Mouse (Mus musculus) liver, embryonic 13.5 days (tissue): ENCODE data around the gene Olfr1222. TPM values are rescaled to one million over a fixed set of nuclear protein-coding genes. Genes with fewer than 3 reads are reported as not detected.
"Not testable (repeated sequence)": the region's sequence is repeated elsewhere in the genome, so short reads cannot be mapped to it uniquely, and the experiment has no call there.

Experiments
- ATAC-seq: fragments of 200-750 bp; cut with Nextera tagmentation; 2 replicates; pipeline ENCODE4 v1.8.0; 2017; ENCODE audit warnings: low read depth, mild to moderate bottlenecking, moderate number of reproducible peaks, moderate library complexity
- DNase-seq: peaks from one replicate; pipeline ENCODE4 v3.0.0; 2022
- H3K27ac ChIP-seq: fragments of 300-500 bp; sonication (generic); 2 replicates; pipeline ENCODE4 v1.5.1; 2015; ENCODE audit warnings: moderate library complexity, mild to moderate bottlenecking, inconsistent platforms
- H3K27me3 ChIP-seq: fragments of 300-500 bp; sonication (generic); 2 replicates; pipeline ENCODE4 v1.6.1; 2015; ENCODE audit warnings: mild to moderate bottlenecking, inconsistent platforms
- H3K36me3 ChIP-seq: fragments of 300-500 bp; sonication (generic); 2 replicates; pipeline ENCODE4 v1.6.1; 2015; ENCODE audit warnings: mild to moderate bottlenecking, inconsistent platforms
- H3K4me1 ChIP-seq: fragments of 300-500 bp; sonication (generic); replicated peaks from 2 replicates; pipeline ENCODE4 v1.6.1; 2015; ENCODE audit warnings: inconsistent platforms
- H3K4me2 ChIP-seq: fragments of 300-500 bp; sonication (generic); 2 replicates; pipeline ENCODE4 v1.6.1; 2015; ENCODE audit warnings: inconsistent platforms, mild to moderate bottlenecking, moderate library complexity
- H3K4me3 ChIP-seq: fragments of 300-500 bp; sonication (generic); replicated peaks from 2 replicates; pipeline ENCODE4 v1.5.1; 2015; ENCODE audit warnings: mild to moderate bottlenecking, inconsistent platforms
- H3K9ac ChIP-seq: fragments of 300-500 bp; sonication (generic); 2 replicates; pipeline ENCODE4 v1.6.1; 2015; ENCODE audit warnings: mild to moderate bottlenecking, inconsistent platforms
- H3K9me3 ChIP-seq: fragments of 300-500 bp; sonication (generic); replicated peaks from 2 replicates; pipeline ENCODE4 v1.6.1; 2016; ENCODE audit warnings: inconsistent platforms
- WGBS: fragments of 180-500 bp; shearing (Covaris S2); methylation state at CpG from one replicate; pipeline ENCODE4 v1.1.7; 2015; ENCODE audit not compliant: insufficient replicate concordance; 5-methylcytosine and 5-hydroxymethylcytosine counted together
- polyA plus RNA-seq: library from polyadenylated mRNA; unstranded; fragments of >200 nt; fragmentation: Nextera tagmentation; extraction: Ambion mirVana; gene quantifications from 2 replicates; pipeline ENCODE4 v1.2.1, GENCODE M21; 2015

Olfr1222 gene
- not detected in 2 replicates for polyA plus RNA-seq

DNA sequence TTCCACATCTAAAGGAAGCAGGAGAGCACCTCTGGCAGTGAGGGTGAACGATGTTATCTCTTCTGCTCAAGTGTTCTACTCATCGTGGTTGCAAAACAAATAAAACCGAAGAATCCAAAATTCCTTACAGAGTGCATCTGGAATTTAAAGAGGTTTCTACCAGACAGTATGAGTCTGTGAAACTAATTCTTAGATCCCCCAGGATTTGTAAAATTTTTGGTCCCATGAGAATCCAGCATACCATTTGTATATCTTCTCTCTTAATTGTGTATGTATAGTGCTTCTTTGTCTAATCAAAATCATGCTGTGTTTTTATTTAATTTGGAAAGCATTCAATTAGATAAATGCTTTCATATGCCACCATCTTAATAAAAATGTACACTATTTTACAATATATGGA is at the start of gene Olfr1222:
TSS of gene Olfr1222 (minus strand) at position 101 of the 400 bp plus-strand sequence.
- no peak within 1 kb of the TSS for H3K27ac ChIP-seq
- H3K36me3 ChIP-seq: no peaks in the 10 kb centered on the region
- H3K4me2 ChIP-seq: no peak within 1 kb of the TSS
- no peak for ATAC-seq
- H3K4me3 ChIP-seq: no peak within 1 kb of the TSS
- no peaks in the 10 kb centered on the region for H3K4me1 ChIP-seq
- no peaks in the 10 kb centered on the region for H3K27me3 ChIP-seq
- no peak within 1 kb of the TSS for H3K9ac ChIP-seq
- H3K9me3 ChIP-seq: no peaks in the 10 kb centered on the region
- no peak for DNase-seq
- WGBS: 40% methylated on average over 3 of the region's 3 CpGs

GRCm38 (mm10) chr2:89174569-89174968 is 41.7 kb upstream of the Olfr1222 start, which contains the start of gene Olfr1225:
Gene Olfr1225 (minus strand): TSS chr2:89174669.
- DNase-seq (no peak), ATAC-seq (no peak)
- Histone ChIP-seq H3K4me2 (no peak within 1 kb of the TSS), H3K9me3 (no peaks in the 10 kb centered on the region), H3K9ac (no peak within 1 kb of the TSS), H3K27ac (no peak within 1 kb of the TSS), H3K4me1 (no peaks in the 10 kb centered on the region), H3K27me3 (no peaks in the 10 kb centered on the region), H3K4me3 (no peak within 1 kb of the TSS), H3K36me3 (no peaks in the 10 kb centered on the region)
- WGBS: 53% methylated on average over 1 of the region's 1 CpGs

GRCm38 (mm10) chr2:89164711-89165110 is 31.9 kb upstream of the Olfr1222 start:
- not testable (repeated sequence) for H3K4me2 ChIP-seq, H3K9ac ChIP-seq, H3K9me3 ChIP-seq, H3K36me3 ChIP-seq, ATAC-seq, DNase-seq, H3K4me1 ChIP-seq, H3K27me3 ChIP-seq, H3K4me3 ChIP-seq, H3K27ac ChIP-seq
- 69% methylated on average over 4 of the region's 4 CpGs for WGBS

GRCm38 (mm10) chr2:89163991-89164390 is 31.1 kb upstream of the Olfr1222 start, which contains the start of gene Olfr1224-ps1:
Gene Olfr1224-ps1 (minus strand): TSS chr2:89164091.
- H3K4me2 ChIP-seq, H3K9me3 ChIP-seq, H3K9ac ChIP-seq, H3K27me3 ChIP-seq, H3K27ac ChIP-seq, ATAC-seq, H3K36me3 ChIP-seq, DNase-seq, H3K4me3 ChIP-seq, H3K4me1 ChIP-seq: not testable (repeated sequence)
- 77% methylated on average over 8 of the region's 8 CpGs for WGBS

DNA sequence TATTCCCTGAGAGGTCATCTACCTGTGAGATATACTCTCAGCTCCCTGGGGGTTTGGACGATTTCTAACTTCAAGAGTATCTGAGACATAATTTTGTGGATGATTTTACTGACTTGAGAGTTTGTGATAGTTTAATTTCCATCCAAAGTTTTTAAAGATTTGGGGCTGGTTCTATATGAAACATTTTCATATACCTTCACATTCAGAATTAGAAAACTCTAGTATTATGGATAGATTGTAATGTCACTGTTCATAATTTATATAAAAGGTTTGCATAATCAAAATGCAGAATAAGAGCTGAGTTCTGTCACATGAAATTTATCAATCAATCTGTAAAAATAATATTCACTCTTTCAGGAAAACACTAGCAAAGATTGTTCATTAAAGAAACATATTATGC is 18.6 kb upstream of the Olfr1222 start, which contains the start of gene Olfr1223:
TSS of gene Olfr1223 (minus strand) at position 101 of the 400 bp plus-strand sequence.
- 26% methylated on average over 1 of the region's 1 CpGs for WGBS
- DNase-seq (no peak), ATAC-seq (no peak)
- Histone ChIP-seq H3K4me3 (no peak within 1 kb of the TSS), H3K4me1 (no peaks in the 10 kb centered on the region), H3K27ac (no peak within 1 kb of the TSS), H3K9ac (no peak within 1 kb of the TSS), H3K9me3 (no peaks in the 10 kb centered on the region), H3K27me3 (no peaks in the 10 kb centered on the region), H3K36me3 (no peaks in the 10 kb centered on the region), H3K4me2 (no peak within 1 kb of the TSS)

- DNase-seq: no peak
- no peak within 1 kb of the TSS for H3K4me2 ChIP-seq
- no peak within 1 kb of the TSS for H3K4me3 ChIP-seq
- no peaks in the 10 kb centered on the region for H3K9me3 ChIP-seq
- no peak within 1 kb of the TSS for H3K9ac ChIP-seq
- WGBS: 40% methylated on average over 2 of the region's 2 CpGs
- H3K36me3 ChIP-seq: no peaks in the 10 kb centered on the region
- no peaks in the 10 kb centered on the region for H3K4me1 ChIP-seq
- H3K27me3 ChIP-seq: no peaks in the 10 kb centered on the region
- no peak within 1 kb of the TSS for H3K27ac ChIP-seq
- ATAC-seq: no peak
Measured at GRCm38 (mm10) chr2:89117183-89117582, 15.7 kb downstream of the Olfr1222 start, which contains the start of gene Olfr1221. Gene Olfr1221 (minus strand): TSS chr2:89117283.

- Histone ChIP-seq H3K9ac (no peak within 1 kb of the TSS), H3K27me3 (no peaks in the 10 kb centered on the region), H3K9me3 (no peaks in the 10 kb centered on the region), H3K4me2 (no peak within 1 kb of the TSS), H3K36me3 (no peaks in the 10 kb centered on the region), H3K4me3 (no peak within 1 kb of the TSS), H3K4me1 (no peaks in the 10 kb centered on the region), H3K27ac (no peak within 1 kb of the TSS)
- no peak for DNase-seq
- ATAC-seq: no peak
- 48% methylated on average over 3 of the region's 3 CpGs for WGBS
Measured at GRCm38 (mm10) chr2:89106735-89107134, 26.1 kb downstream of the Olfr1222 start, which contains the start of gene Olfr1220. Gene Olfr1220 (minus strand): TSS chr2:89106835.

- no peak overlapping the region for H3K27ac ChIP-seq
- no peak for DNase-seq
Measured at GRCm38 (mm10) chr2:89105651-89106050, 27.2 kb downstream of the Olfr1222 start.

DNA sequence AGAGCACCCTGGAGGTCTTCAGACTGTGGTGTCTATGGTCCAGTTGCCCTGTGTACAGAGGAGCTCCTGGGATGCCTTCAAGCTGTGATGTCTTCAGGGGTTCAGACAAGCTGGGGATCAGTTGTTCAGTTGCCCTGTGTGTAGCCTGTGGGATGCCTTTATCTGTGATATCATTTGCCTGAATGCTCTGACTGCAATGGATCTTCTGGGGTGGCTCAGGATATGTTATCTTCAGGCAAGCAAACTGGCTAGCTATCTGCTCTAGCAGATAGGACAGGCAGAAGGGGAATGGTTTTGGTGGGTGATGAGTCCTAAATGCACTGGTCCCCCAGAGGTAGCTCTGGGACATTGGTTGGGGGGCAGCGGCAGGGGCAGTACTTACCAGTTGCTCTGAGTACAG is 39.0 kb downstream of the Olfr1222 start:
- Histone ChIP-seq H3K27ac (no peak overlapping the region), H3K27me3 (no peaks in the 10 kb centered on the region), H3K4me3 (no peak overlapping the region), H3K9me3 (no peaks in the 10 kb centered on the region), H3K4me2 (no peak overlapping the region), H3K9ac (no peak overlapping the region), H3K36me3 (no peaks in the 10 kb centered on the region), H3K4me1 (no peaks in the 10 kb centered on the region)
- no peak for DNase-seq
- WGBS: 85% methylated on average over 1 of the region's 1 CpGs
- ATAC-seq: no peak

More at GRCm38 (mm10) chr2:89105651-89106050, 27.2 kb downstream of the Olfr1222 start:
- Histone ChIP-seq H3K4me3 (no peak overlapping the region), H3K4me1 (no peaks in the 10 kb centered on the region), H3K9me3 (no peaks in the 10 kb centered on the region), H3K27me3 (no peaks in the 10 kb centered on the region), H3K9ac (no peak overlapping the region), H3K36me3 (no peaks in the 10 kb centered on the region), H3K4me2 (no peak overlapping the region)
- no peak for ATAC-seq

DNA sequence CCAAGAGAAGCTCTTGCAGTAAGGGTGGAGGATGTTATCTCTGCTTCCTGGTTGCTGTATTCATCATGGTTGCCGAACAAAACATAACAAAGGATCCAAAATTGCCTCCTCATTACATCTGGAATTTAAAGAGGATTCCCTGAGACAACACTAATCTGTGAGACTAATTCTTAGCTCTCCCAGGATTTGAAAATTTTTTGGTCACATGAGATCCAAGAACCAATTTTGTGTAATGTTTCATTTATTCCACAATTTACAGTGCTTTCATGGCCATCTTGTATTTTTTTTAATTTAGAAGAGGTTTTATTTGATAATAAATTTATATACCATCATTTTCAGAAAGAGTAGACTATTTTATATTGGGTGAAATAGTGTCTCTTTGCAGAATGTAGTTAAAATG is 49.4 kb downstream of the Olfr1222 start, which contains the start of gene Olfr1219:
TSS of gene Olfr1219 (minus strand) at position 101 of the 400 bp plus-strand sequence.
- ATAC-seq: no peak
- Histone ChIP-seq H3K36me3 (no peaks in the 10 kb centered on the region), H3K4me1 (no peaks in the 10 kb centered on the region), H3K4me3 (no peak within 1 kb of the TSS), H3K27ac (no peak within 1 kb of the TSS), H3K27me3 (no peaks in the 10 kb centered on the region), H3K4me2 (no peak within 1 kb of the TSS), H3K9me3 (no peaks in the 10 kb centered on the region), H3K9ac (no peak within 1 kb of the TSS)
- DNase-seq: no peak
- 48% methylated on average over 1 of the region's 1 CpGs for WGBS

DNA sequence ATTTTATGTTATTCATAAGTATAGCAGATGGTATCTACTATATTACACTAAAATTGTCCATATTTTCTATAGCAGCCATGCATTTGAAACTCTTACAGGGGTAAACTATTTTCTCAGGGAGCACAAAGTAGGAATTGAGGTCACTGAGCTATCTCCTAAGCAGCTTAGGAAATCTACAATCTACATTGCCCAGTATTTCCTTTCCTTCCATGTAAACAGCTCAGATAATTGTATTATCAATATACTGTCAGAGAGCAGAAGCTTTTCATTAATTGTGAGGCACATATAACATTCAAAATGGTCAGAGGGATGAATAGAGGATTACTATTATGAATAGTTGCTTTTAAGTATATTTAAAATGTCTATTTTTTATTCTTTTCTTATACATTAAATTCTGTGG is 51.4 kb downstream of the Olfr1222 start:
- Histone ChIP-seq H3K9me3 (no peaks in the 10 kb centered on the region), H3K27ac (no peak overlapping the region), H3K4me1 (no peaks in the 10 kb centered on the region), H3K27me3 (no peaks in the 10 kb centered on the region), H3K4me2 (no peak overlapping the region), H3K4me3 (no peak overlapping the region), H3K36me3 (no peaks in the 10 kb centered on the region), H3K9ac (no peak overlapping the region)
- ATAC-seq: no peak
- no peak for DNase-seq
